Mouse (Mus musculus) G1E (cell line): ENCODE data around the gene Acaa1a. TPM values are rescaled to one million over a fixed set of nuclear protein-coding genes. Genes with fewer than 3 reads are reported as not detected.
A peak's percentile ranks its signal among the peaks of the same experiment; 100 is the strongest.
"Not testable (repeated sequence)": the region's sequence is repeated elsewhere in the genome, so short reads cannot be mapped to it uniquely, and the experiment has no call there.

Experiments used
- ATAC-seq: 2 replicates; pipeline ENCODE4 v1.8.0; 2016; ENCODE audit warnings: mild to moderate bottlenecking; ENCODE audit not compliant: insufficient number of reproducible peaks, poor library complexity, low FRiP score, severe bottlenecking; ENCODE audit errors: extremely low read depth
- DNase-seq: peaks from one replicate; pipeline ENCODE4 v3.0.0; 2012; ENCODE audit warnings: low spot score
- H3K27me3 ChIP-seq: 2 replicates; pipeline ENCODE4 v1.6.1; 2012; ENCODE audit warnings: mild to moderate bottlenecking, low read length, inconsistent platforms; ENCODE audit not compliant: insufficient read depth
- H3K36me3 ChIP-seq: replicated peaks from 2 replicates; pipeline ENCODE3; 2012; ENCODE audit warnings: mild to moderate bottlenecking, inconsistent platforms
- H3K4me1 ChIP-seq: 2 replicates; pipeline ENCODE4 v1.6.1; 2012; ENCODE audit warnings: low read depth, low read length, inconsistent platforms, mixed read lengths; ENCODE audit not compliant: insufficient read depth
- H3K4me3 ChIP-seq: 2 replicates; pipeline ENCODE4 v1.5.1; 2012; ENCODE audit warnings: low read depth, mild to moderate bottlenecking, inconsistent platforms, low read length, moderate library complexity, mixed read lengths
- H3K9me3 ChIP-seq: replicated peaks from 2 replicates; pipeline ENCODE4 v1.6.1; 2012; ENCODE audit warnings: inconsistent platforms
- CTCF ChIP-seq: IDR thresholded peaks from 2 replicates; pipeline ENCODE4 v1.5.1; 2012; ENCODE audit warnings: low read depth, low read length, inconsistent platforms, mixed read lengths
- GATA1 ChIP-seq: IDR thresholded peaks from 2 replicates; pipeline ENCODE4 v1.6.1; 2012; ENCODE audit warnings: borderline replicate concordance, low read length, inconsistent platforms, mixed read lengths
- GATA2 ChIP-seq: IDR thresholded peaks from 2 replicates; pipeline ENCODE4 v1.6.1; 2012; ENCODE audit warnings: low read depth, low read length, inconsistent platforms, borderline replicate concordance
- POLR2AphosphoS5 ChIP-seq: IDR thresholded peaks from 2 replicates; pipeline ENCODE4 v1.6.1; 2012; ENCODE audit warnings: low read depth, low read length, inconsistent platforms; ENCODE audit not compliant: insufficient replicate concordance
- TAL1 ChIP-seq: conservative IDR thresholded peaks from 2 replicates; pipeline ENCODE4 v1.6.1; 2012; ENCODE audit warnings: low read depth, low read length, inconsistent platforms, mixed read lengths
- polyA plus RNA-seq: library from polyadenylated mRNA; stranded (reverse); fragments of >175 nt; gene quantifications from 2 replicates; pipeline ENCODE4 v1.2.3, GENCODE M21; 2012
- total RNA-seq, 2 experiments: library from RNA; stranded (forward) in 1 of 2; stranded (reverse) in 1 of 2; fragments of 200-1000 nt in 1 of 2; fragments of >200 nt in 1 of 2; fragmentation: Nextera tagmentation in 1 of 2; gene quantifications; 2 replicates each; pipeline ENCODE4 v1.2.3; 2014 to 2017

The Acaa1a gene
- total and polyA plus RNA-seq, 3 experiments, result 18.1 to 53.4 (median 31.9) TPM

- H3K9me3 ChIP-seq, result no peaks in the 10 kb centered on the region
- TF ChIP-seq GATA1, result no peak
- TF ChIP-seq TAL1, result no peak
- no peak for TF ChIP-seq POLR2AphosphoS5
- no peak for TF ChIP-seq CTCF
- TF ChIP-seq GATA2, result no peak
- no peak overlapping the region for H3K4me3 ChIP-seq
- peaks cover 69% of the 10 kb centered on the region for H3K36me3 ChIP-seq
- no peaks in the 10 kb centered on the region for H3K27me3 ChIP-seq
- DNase-seq, result no peak
- H3K4me1 ChIP-seq, result peaks cover 14% of the 10 kb centered on the region
- ATAC-seq, result no peak
Observed at GRCm38 (mm10) chr9:119361416-119361815, 21.9 kb downstream of the Acaa1a start.

DNA sequence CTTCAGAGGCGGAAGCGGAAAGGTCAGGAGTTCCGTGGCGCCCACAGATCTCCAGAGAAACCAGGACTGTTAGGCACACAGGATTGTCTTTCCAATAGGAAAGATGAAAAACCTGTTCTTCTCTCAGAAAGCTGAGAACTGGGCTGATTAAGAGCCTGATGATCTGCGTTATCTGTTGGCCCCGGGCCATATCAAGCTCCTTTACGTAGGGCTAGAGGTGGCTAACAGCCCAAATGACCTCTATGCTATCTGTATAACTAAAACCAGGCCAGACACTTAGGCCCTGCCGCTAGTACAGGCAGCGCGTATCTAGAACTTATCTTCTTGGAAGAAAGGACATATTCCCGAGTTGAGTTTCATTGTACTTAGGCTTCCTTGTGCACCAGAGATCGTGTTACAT is 23.8 kb downstream of the Acaa1a start:
- H3K4me1 ChIP-seq, result peaks cover 2% of the 10 kb centered on the region
- no peaks in the 10 kb centered on the region for H3K27me3 ChIP-seq
- ATAC-seq, result no peak
- no peak for DNase-seq
- H3K9me3 ChIP-seq, result no peaks in the 10 kb centered on the region
- no peak overlapping the region for H3K4me3 ChIP-seq
- peaks cover 87% of the 10 kb centered on the region for H3K36me3 ChIP-seq
- TF ChIP-seq POLR2AphosphoS5 (no peak), CTCF (no peak), GATA2 (no peak), TAL1 (no peak), GATA1 (no peak)

GRCm38 (mm10) chr9:119365284-119365683 is 25.8 kb downstream of the Acaa1a start, which contains the start of gene Slc22a14:
Slc22a14 (minus strand) TSS chr9:119365553.
- Histone ChIP-seq H3K4me1 (no peaks in the 10 kb centered on the region), H3K36me3 (peaks cover 95% of the 10 kb centered on the region), H3K4me3 (no peak within 1 kb of the TSS), H3K9me3 (no peaks in the 10 kb centered on the region), H3K27me3 (no peaks in the 10 kb centered on the region)
- TF ChIP-seq CTCF (no peak), GATA1 (no peak), GATA2 (no peak), TAL1 (no peak), POLR2AphosphoS5 (no peak)
- ATAC-seq (no peak), DNase-seq (no peak)

DNA sequence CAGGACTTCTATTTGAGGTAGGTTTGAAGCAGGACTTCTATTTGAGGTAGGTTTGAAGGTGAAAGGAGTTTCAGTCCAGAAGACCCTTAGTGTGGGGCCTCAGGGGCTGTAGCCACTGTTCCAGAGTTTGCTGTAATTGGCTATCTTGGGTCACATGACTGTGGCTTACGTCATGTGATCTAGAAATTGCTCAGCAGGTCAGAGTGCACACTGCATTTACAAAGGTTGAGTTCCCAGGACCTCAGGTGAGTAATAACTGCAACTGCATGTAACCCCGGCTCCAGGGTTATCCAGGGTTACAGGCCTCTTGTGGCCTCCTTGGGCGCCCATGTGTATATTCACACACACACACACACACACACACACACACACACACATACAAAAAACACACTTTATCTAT is 28.9 kb downstream of the Acaa1a start:
- TF ChIP-seq GATA1 (no peak), CTCF (no peak), GATA2 (no peak), POLR2AphosphoS5 (no peak), TAL1 (no peak)
- DNase-seq (no peak), ATAC-seq (no peak)
- Histone ChIP-seq H3K4me1 (no peaks in the 10 kb centered on the region), H3K4me3 (no peak overlapping the region), H3K9me3 (no peaks in the 10 kb centered on the region), H3K27me3 (no peaks in the 10 kb centered on the region), H3K36me3 (peaks cover 89% of the 10 kb centered on the region)

- H3K9me3 ChIP-seq, ATAC-seq, H3K4me3 ChIP-seq, DNase-seq, H3K4me1 ChIP-seq, H3K27me3 ChIP-seq: not testable (repeated sequence)
- H3K36me3 ChIP-seq, result peaks cover 88% of the 10 kb centered on the region
Observed at GRCm38 (mm10) chr9:119370770-119371169, 31.3 kb downstream of the Acaa1a start.

GRCm38 (mm10) chr9:119371251-119371650 is 31.8 kb downstream of the Acaa1a start:
- DNase-seq (no peak), ATAC-seq (no peak)
- Histone ChIP-seq H3K36me3 (peaks cover 87% of the 10 kb centered on the region), H3K27me3 (no peaks in the 10 kb centered on the region), H3K4me3 (peak overlapping the region; percentile 2; the same call in 1 of the 2 replicates), H3K4me1 (no peaks in the 10 kb centered on the region), H3K9me3 (no peaks in the 10 kb centered on the region)
- no peak for TF ChIP-seq POLR2AphosphoS5

GRCm38 (mm10) chr9:119375008-119375407 is 35.5 kb downstream of the Acaa1a start:
- peaks cover 82% of the 10 kb centered on the region for H3K36me3 ChIP-seq
- H3K4me3 ChIP-seq, result no peak overlapping the region
- TF ChIP-seq CTCF (no peak), POLR2AphosphoS5 (no peak), GATA1 (no peak), TAL1 (no peak), GATA2 (no peak)
- H3K9me3 ChIP-seq, result no peaks in the 10 kb centered on the region
- no peak for DNase-seq
- no peaks in the 10 kb centered on the region for H3K27me3 ChIP-seq
- 0 out of 2 replicates have a peak, but pooled peaks cover 3% of the 10 kb centered on the region for H3K4me1 ChIP-seq
- ATAC-seq, result no peak
